Mouse (Mus musculus): ENCODE measurements around the gene Pan3. TPM values are rescaled to one million over a fixed set of nuclear protein-coding genes. Genes with fewer than 3 reads are reported as not detected.

Gene Pan3
- polyA plus RNA-seq, 1 experiment from 2014 or later: 84.1 TPM

GRCm38 (mm10) chr5:147442741-147443140 lies 12.8 kb downstream of the Pan3 start:
- Histone ChIP-seq H3K9ac (no peak overlapping the region), H3K4me1 (ENCODE audit: insufficient read depth) (no peaks in the 10 kb centered on the region), H3K27ac (ENCODE audit: low read depth) (no peak overlapping the region), H3K27me3 (ENCODE audit: insufficient read depth, low read length) (no peaks in the 10 kb centered on the region), H3K9me3 (ENCODE audit: low read depth, low read length) (no peaks in the 10 kb centered on the region), H3K36me3 (ENCODE audit: insufficient read depth) (no peaks in the 10 kb centered on the region), H3K4me3 (ENCODE audit: low read depth, low read length) (no peak overlapping the region), H3K4me2 (no peak overlapping the region)
- 68% methylated on average over 4 of the region's 4 CpGs for WGBS
- ATAC-seq (ENCODE audit: insufficient read depth): no peak
- no peak for TF ChIP-seq CTCF (IDR thresholded peaks at IDR 0.05; ENCODE audit: low read depth)
- no peak for DNase-seq

GRCm38 (mm10) chr5:147444298-147444697 lies 14.3 kb downstream of the Pan3 start:
- Histone ChIP-seq H3K9ac (no peak overlapping the region), H3K4me1 (ENCODE audit: insufficient read depth) (0 out of 2 replicates have a peak, but pooled peaks cover 2% of the 10 kb centered on the region)
- no peak for DNase-seq

DNA sequence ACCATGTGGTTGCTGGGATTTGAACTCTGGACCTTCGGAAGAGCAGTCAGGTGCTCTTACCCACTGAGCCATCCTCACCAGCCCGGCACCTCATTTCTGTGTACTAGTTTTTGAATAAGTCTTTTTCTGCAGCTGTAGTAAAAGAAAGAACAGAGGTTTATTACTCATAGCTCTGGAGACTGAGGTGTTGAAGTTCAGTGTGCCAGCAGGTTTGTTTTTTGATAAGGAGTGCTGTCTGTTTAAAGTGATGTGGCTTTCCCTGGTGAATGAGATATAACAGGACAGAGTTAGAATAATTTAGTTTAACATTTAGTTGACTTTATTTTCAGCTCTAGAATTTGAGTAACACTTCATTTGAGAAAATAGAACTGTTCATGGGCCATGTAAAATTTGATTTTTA lies 14.8 kb downstream of the Pan3 start:
- no peak for ATAC-seq (ENCODE audit: insufficient read depth)
- Histone ChIP-seq H3K27ac (ENCODE audit: low read depth) (no peak overlapping the region), H3K36me3 (ENCODE audit: insufficient read depth) (no peaks in the 10 kb centered on the region), H3K4me3 (ENCODE audit: low read depth, low read length) (no peak overlapping the region), H3K4me2 (no peak overlapping the region), H3K9me3 (ENCODE audit: low read depth, low read length) (no peaks in the 10 kb centered on the region), H3K4me1 (ENCODE audit: insufficient read depth) (0 out of 2 replicates have a peak, but pooled peaks cover 2% of the 10 kb centered on the region), H3K27me3 (ENCODE audit: insufficient read depth, low read length) (no peaks in the 10 kb centered on the region), H3K9ac (no peak overlapping the region)
- no peak for DNase-seq
- no peak for TF ChIP-seq CTCF (IDR thresholded peaks at IDR 0.05; ENCODE audit: low read depth)
- WGBS: 85% methylated on average over 2 of the region's 2 CpGs

More at GRCm38 (mm10) chr5:147444298-147444697, 14.3 kb downstream of the Pan3 start:
- Histone ChIP-seq H3K36me3 (ENCODE audit: insufficient read depth) (no peaks in the 10 kb centered on the region), H3K4me3 (ENCODE audit: low read depth, low read length) (no peak overlapping the region), H3K27me3 (ENCODE audit: insufficient read depth, low read length) (no peaks in the 10 kb centered on the region), H3K9me3 (ENCODE audit: low read depth, low read length) (no peaks in the 10 kb centered on the region), H3K4me2 (no peak overlapping the region), H3K27ac (ENCODE audit: low read depth) (no peak overlapping the region)
- TF ChIP-seq CTCF (IDR thresholded peaks at IDR 0.05; ENCODE audit: low read depth): no peak
- 77% methylated on average over 6 of the region's 6 CpGs for WGBS
- no peak; the same call in 1 of the 2 replicates for ATAC-seq (ENCODE audit: insufficient read depth)

DNA sequence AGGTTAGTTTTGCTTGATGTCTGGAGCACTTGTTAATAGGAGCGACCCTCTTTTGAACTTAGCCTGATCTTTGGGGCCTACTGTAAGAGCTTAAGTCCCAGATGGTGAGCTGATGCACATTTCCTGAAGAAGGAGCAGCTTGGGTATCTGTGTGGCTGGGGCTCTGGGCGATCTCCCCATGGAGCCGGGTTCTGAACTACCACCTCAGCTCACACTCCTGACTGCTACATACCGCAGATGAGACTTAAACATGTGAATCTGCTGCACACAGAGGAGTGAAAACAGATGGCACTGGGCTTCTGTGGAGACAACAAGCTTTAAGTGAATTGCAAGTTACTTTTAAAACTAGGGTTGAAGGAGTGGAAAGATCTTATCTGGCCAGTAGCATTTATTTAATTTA lies 15.3 kb downstream of the Pan3 start:
- H3K36me3 ChIP-seq (ENCODE audit: insufficient read depth): no peaks in the 10 kb centered on the region
- DNase-seq: no peak
- H3K27me3 ChIP-seq (ENCODE audit: insufficient read depth, low read length): no peaks in the 10 kb centered on the region
- no peak for ATAC-seq (ENCODE audit: insufficient read depth)
- H3K27ac ChIP-seq (ENCODE audit: low read depth): no peak overlapping the region
- no peak overlapping the region for H3K4me2 ChIP-seq
- no peak overlapping the region for H3K4me3 ChIP-seq (ENCODE audit: low read depth, low read length)
- H3K4me1 ChIP-seq (ENCODE audit: insufficient read depth): 0 out of 2 replicates have a peak, but pooled peaks cover 2% of the 10 kb centered on the region
- 79% methylated on average over 4 of the region's 4 CpGs for WGBS
- no peak for TF ChIP-seq CTCF (IDR thresholded peaks at IDR 0.05; ENCODE audit: low read depth)
- no peaks in the 10 kb centered on the region for H3K9me3 ChIP-seq (ENCODE audit: low read depth, low read length)
- no peak overlapping the region for H3K9ac ChIP-seq

- H3K27me3 ChIP-seq (ENCODE audit: insufficient read depth, low read length): no peaks in the 10 kb centered on the region
- no peaks in the 10 kb centered on the region for H3K9me3 ChIP-seq (ENCODE audit: low read depth, low read length)
- H3K27ac ChIP-seq (ENCODE audit: low read depth): no peak overlapping the region
- no peak for ATAC-seq (ENCODE audit: insufficient read depth)
- H3K9ac ChIP-seq: no peak overlapping the region
- DNase-seq: no peak
- H3K4me3 ChIP-seq (ENCODE audit: low read depth, low read length): no peak overlapping the region
- H3K4me1 ChIP-seq (ENCODE audit: insufficient read depth): 0 out of 2 replicates have a peak, but pooled peaks cover 2% of the 10 kb centered on the region
- no peak overlapping the region for H3K4me2 ChIP-seq
- WGBS: 68% methylated on average over 4 of the region's 4 CpGs
- peaks cover 13% of the 10 kb centered on the region; the same call in 1 of the 2 replicates for H3K36me3 ChIP-seq (ENCODE audit: insufficient read depth)
- TF ChIP-seq CTCF (IDR thresholded peaks at IDR 0.05; ENCODE audit: low read depth): no peak
Observed at GRCm38 (mm10) chr5:147448526-147448925, 18.6 kb downstream of the Pan3 start.

DNA sequence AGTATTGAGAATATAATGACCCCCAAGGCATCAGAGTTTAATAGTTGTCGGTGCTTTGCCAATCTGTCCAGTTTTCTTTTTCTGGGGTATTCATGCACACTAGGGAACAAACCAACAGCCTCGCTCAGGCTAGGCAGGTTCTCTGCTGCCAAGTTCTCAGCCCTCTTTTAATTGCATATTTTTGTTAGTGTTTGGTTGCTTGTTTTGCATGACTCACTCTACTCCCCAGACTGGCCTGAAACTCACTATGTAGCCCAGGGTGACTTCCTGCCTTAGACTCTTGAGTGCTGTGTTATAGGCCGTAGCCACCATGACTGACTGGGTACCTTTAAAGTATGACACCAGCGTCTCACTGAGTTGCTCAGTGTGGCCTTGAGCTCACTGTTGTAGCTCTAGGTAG lies 19.0 kb downstream of the Pan3 start:
- Histone ChIP-seq H3K9me3 (ENCODE audit: low read depth, low read length) (no peaks in the 10 kb centered on the region), H3K27me3 (ENCODE audit: insufficient read depth, low read length) (no peaks in the 10 kb centered on the region), H3K36me3 (ENCODE audit: insufficient read depth) (peaks cover 13% of the 10 kb centered on the region; the same call in 1 of the 2 replicates), H3K27ac (ENCODE audit: low read depth) (no peak overlapping the region), H3K4me2 (no peak overlapping the region), H3K4me1 (ENCODE audit: insufficient read depth) (0 out of 2 replicates have a peak, but pooled peaks cover 2% of the 10 kb centered on the region), H3K9ac (no peak overlapping the region), H3K4me3 (ENCODE audit: low read depth, low read length) (no peak overlapping the region)
- ATAC-seq (ENCODE audit: insufficient read depth): no peak
- 84% methylated on average over 4 of the region's 4 CpGs for WGBS
- no peak for DNase-seq
- no peak for TF ChIP-seq CTCF (IDR thresholded peaks at IDR 0.05; ENCODE audit: low read depth)

DNA sequence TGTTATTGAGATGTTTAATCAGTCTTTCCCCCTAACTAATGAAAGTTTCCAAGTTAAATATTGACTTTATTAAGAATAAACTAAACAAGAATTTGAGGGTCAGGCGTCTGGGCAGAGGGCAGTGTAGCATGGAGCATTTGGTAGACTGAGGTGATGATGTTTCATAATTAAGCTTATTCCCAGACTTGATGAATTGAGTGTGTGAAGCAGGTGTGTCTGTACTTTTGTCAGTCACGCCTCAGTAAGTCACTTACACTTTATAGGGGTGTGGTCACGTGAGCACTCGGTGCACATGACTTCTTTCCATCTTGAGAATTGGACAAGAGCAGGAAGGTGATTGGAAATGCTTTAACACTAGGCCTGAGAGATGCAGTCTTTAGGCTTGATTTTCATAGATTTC lies 26.5 kb downstream of the Pan3 start:
- H3K36me3 ChIP-seq (ENCODE audit: insufficient read depth): peaks cover 29% of the 10 kb centered on the region; the same call in 1 of the 2 replicates
- no peaks in the 10 kb centered on the region for H3K9me3 ChIP-seq (ENCODE audit: low read depth, low read length)
- TF ChIP-seq CTCF (IDR thresholded peaks at IDR 0.05; ENCODE audit: low read depth): no peak
- no peak overlapping the region for H3K27ac ChIP-seq (ENCODE audit: low read depth)
- no peak overlapping the region for H3K4me2 ChIP-seq
- 76% methylated on average over 4 of the region's 4 CpGs for whole genome bisulfite sequencing
- H3K4me3 ChIP-seq (ENCODE audit: low read depth, low read length): no peak overlapping the region
- H3K27me3 ChIP-seq (ENCODE audit: insufficient read depth, low read length): no peaks in the 10 kb centered on the region
- no peak overlapping the region for H3K9ac ChIP-seq
- ATAC-seq (ENCODE audit: insufficient read depth): no peak
- no peaks in the 10 kb centered on the region for H3K4me1 ChIP-seq (ENCODE audit: insufficient read depth)
- DNase-seq: no peak
